Mouse (Mus musculus) heart, embryonic 11.5 days (tissue): ENCODE measurements around the gene Tnik. TPM values are rescaled to one million over a fixed set of nuclear protein-coding genes. Genes with fewer than 3 reads are reported as not detected.

ENCODE experiments used
- ATAC-seq: fragments of 200-750 bp; cut with Nextera tagmentation; replicated peaks from 2 replicates; pipeline ENCODE4 v1.8.0; 2017; ENCODE audit warnings: moderate library complexity; ENCODE audit not compliant: insufficient number of reproducible peaks, low FRiP score, low TSS enrichment
- H3K27ac ChIP-seq: fragments of 300-500 bp; sonication (generic); 2 replicates; pipeline ENCODE4 v1.5.1; 2014; ENCODE audit warnings: mild to moderate bottlenecking, low read depth, low read length
- H3K27me3 ChIP-seq: fragments of 300-500 bp; sonication (generic); 2 replicates; pipeline ENCODE4 v1.6.1; 2014; ENCODE audit warnings: mild to moderate bottlenecking, low read length, mixed read lengths; ENCODE audit not compliant: control insufficient read depth, insufficient read depth
- H3K36me3 ChIP-seq: fragments of 300-500 bp; sonication (generic); 2 replicates; pipeline ENCODE4 v1.6.1; 2014; ENCODE audit warnings: mild to moderate bottlenecking, low read length, moderate library complexity, mixed read lengths; ENCODE audit not compliant: control insufficient read depth, insufficient read depth
- H3K4me1 ChIP-seq: fragments of 300-500 bp; sonication (generic); 2 replicates; pipeline ENCODE4 v1.6.1; 2014; ENCODE audit warnings: low read length; ENCODE audit not compliant: control insufficient read depth, insufficient read depth
- H3K4me2 ChIP-seq: fragments of 300-500 bp; sonication (generic); 2 replicates; pipeline ENCODE4 v1.6.1; 2014; ENCODE audit warnings: mild to moderate bottlenecking, moderate library complexity
- H3K4me3 ChIP-seq: fragments of 300-500 bp; sonication (generic); 2 replicates; pipeline ENCODE4 v1.5.1; 2014; ENCODE audit warnings: low read depth, low read length
- H3K9ac ChIP-seq: fragments of 300-500 bp; sonication (generic); 2 replicates; pipeline ENCODE4 v1.6.1; 2014; ENCODE audit warnings: mild to moderate bottlenecking, low read depth, low read length, moderate library complexity
- H3K9me3 ChIP-seq: fragments of 300-500 bp; sonication (generic); replicated peaks from 2 replicates; pipeline ENCODE4 v1.6.1; 2016; ENCODE audit warnings: low read length; ENCODE audit not compliant: control insufficient read depth
- WGBS: fragments of 180-500 bp; shearing (Covaris S2); extraction: QIAGEN DNeasy Blood & Tissue Kit; methylation state at CpG from one replicate; pipeline ENCODE4 v1.1.7; 2014; ENCODE audit not compliant: insufficient replicate concordance; 5-methylcytosine and 5-hydroxymethylcytosine counted together
- polyA plus RNA-seq: library from polyadenylated mRNA; unstranded; fragments of >200 nt; fragmentation: Nextera tagmentation; extraction: Ambion mirVana; gene quantifications from 2 replicates; pipeline ENCODE4 v1.2.1, GENCODE M21; 2014

Tnik gene
- polyA plus RNA-seq, 1 experiment from 2014 or later = 7.6 TPM

- Histone ChIP-seq H3K4me1 (peaks cover 9% of the 10 kb centered on the region; the same call in 1 of the 2 replicates), H3K27me3 (no peaks in the 10 kb centered on the region), H3K36me3 (no peaks in the 10 kb centered on the region), H3K9me3 (no peaks in the 10 kb centered on the region), H3K27ac (no peak overlapping the region), H3K4me2 (no peak overlapping the region), H3K9ac (no peak overlapping the region), H3K4me3 (no peak overlapping the region)
- WGBS = 73% methylated on average over 4 of the region's 4 CpGs
- no peak for ATAC-seq
Observed at GRCm38 (mm10) chr3:28228930-28229329, 34.1 kb upstream of the Tnik start.

- Histone ChIP-seq H3K27me3 (no peaks in the 10 kb centered on the region), H3K27ac (no peak overlapping the region), H3K9me3 (no peaks in the 10 kb centered on the region), H3K4me3 (no peak overlapping the region), H3K4me1 (peaks cover 6% of the 10 kb centered on the region; the same call in 1 of the 2 replicates), H3K36me3 (no peaks in the 10 kb centered on the region), H3K9ac (no peak overlapping the region), H3K4me2 (no peak overlapping the region)
- ATAC-seq = no peak
- WGBS = 55% methylated on average over 2 of the region's 2 CpGs
Observed at GRCm38 (mm10) chr3:28229503-28229902, 33.5 kb upstream of the Tnik start.

GRCm38 (mm10) chr3:28232885-28233284 lies 30.1 kb upstream of the Tnik start:
- Histone ChIP-seq H3K27me3 (no peaks in the 10 kb centered on the region), H3K9me3 (no peaks in the 10 kb centered on the region), H3K36me3 (no peaks in the 10 kb centered on the region), H3K4me1 (no peaks in the 10 kb centered on the region), H3K9ac (no peak overlapping the region), H3K4me2 (no peak overlapping the region), H3K4me3 (no peak overlapping the region), H3K27ac (no peak overlapping the region)
- WGBS = 91% methylated on average over 4 of the region's 4 CpGs
- no peak for ATAC-seq

GRCm38 (mm10) chr3:28234179-28234578 lies 28.8 kb upstream of the Tnik start:
- H3K36me3 ChIP-seq = no peaks in the 10 kb centered on the region
- H3K4me3 ChIP-seq = no peak overlapping the region
- H3K4me2 ChIP-seq = no peak overlapping the region
- H3K9ac ChIP-seq = no peak overlapping the region
- no peaks in the 10 kb centered on the region for H3K9me3 ChIP-seq
- no peaks in the 10 kb centered on the region for H3K27me3 ChIP-seq
- WGBS = 57% methylated on average over 7 of the region's 7 CpGs
- ATAC-seq = no peak
- no peak overlapping the region for H3K27ac ChIP-seq
- no peaks in the 10 kb centered on the region for H3K4me1 ChIP-seq

GRCm38 (mm10) chr3:28236689-28237088 lies 26.3 kb upstream of the Tnik start:
- Histone ChIP-seq H3K4me1 (no peaks in the 10 kb centered on the region), H3K27me3 (no peaks in the 10 kb centered on the region), H3K4me2 (no peak overlapping the region), H3K9ac (no peak overlapping the region), H3K4me3 (no peak overlapping the region), H3K9me3 (no peaks in the 10 kb centered on the region), H3K36me3 (no peaks in the 10 kb centered on the region), H3K27ac (no peak overlapping the region)
- 88% methylated on average over 4 of the region's 4 CpGs for WGBS
- no peak for ATAC-seq

- Histone ChIP-seq H3K36me3 (no peaks in the 10 kb centered on the region), H3K4me2 (no peak overlapping the region), H3K4me3 (no peak overlapping the region), H3K9me3 (no peaks in the 10 kb centered on the region), H3K27ac (no peak overlapping the region), H3K27me3 (no peaks in the 10 kb centered on the region), H3K4me1 (no peaks in the 10 kb centered on the region), H3K9ac (no peak overlapping the region)
- WGBS = 63% methylated on average over 2 of the region's 2 CpGs
- no peak for ATAC-seq
Observed at GRCm38 (mm10) chr3:28238136-28238535, 24.9 kb upstream of the Tnik start.

GRCm38 (mm10) chr3:28242561-28242960 lies 20.5 kb upstream of the Tnik start:
- Histone ChIP-seq H3K4me3 (no peak overlapping the region), H3K4me2 (no peak overlapping the region), H3K27ac (no peak overlapping the region), H3K36me3 (no peaks in the 10 kb centered on the region), H3K4me1 (no peaks in the 10 kb centered on the region), H3K9me3 (no peaks in the 10 kb centered on the region), H3K27me3 (no peaks in the 10 kb centered on the region), H3K9ac (no peak overlapping the region)
- WGBS = 85% methylated on average over 2 of the region's 2 CpGs
- ATAC-seq = no peak

- WGBS = 58% methylated on average over 5 of the region's 5 CpGs
- H3K27me3 ChIP-seq = no peaks in the 10 kb centered on the region
- H3K4me2 ChIP-seq = no peak overlapping the region
- no peak overlapping the region for H3K4me3 ChIP-seq
- H3K9me3 ChIP-seq = no peaks in the 10 kb centered on the region
- no peak overlapping the region for H3K27ac ChIP-seq
- H3K4me1 ChIP-seq = no peaks in the 10 kb centered on the region
- no peak overlapping the region for H3K9ac ChIP-seq
- ATAC-seq = no peak
- H3K36me3 ChIP-seq = no peaks in the 10 kb centered on the region
Observed at GRCm38 (mm10) chr3:28244244-28244890, 18.6 kb upstream of the Tnik start.

GRCm38 (mm10) chr3:28248255-28248957 lies 14.6 kb upstream of the Tnik start:
- WGBS = 58% methylated on average over 3 of the region's 3 CpGs
- no peak overlapping the region for H3K4me3 ChIP-seq
- no peak overlapping the region for H3K27ac ChIP-seq
- no peak overlapping the region for H3K4me2 ChIP-seq
- no peaks in the 10 kb centered on the region for H3K27me3 ChIP-seq
- no peaks in the 10 kb centered on the region for H3K36me3 ChIP-seq
- no peaks in the 10 kb centered on the region for H3K9me3 ChIP-seq
- no peak overlapping the region for H3K9ac ChIP-seq
- no peaks in the 10 kb centered on the region for H3K4me1 ChIP-seq
- ATAC-seq = no peak
